Mouse (Mus musculus) heart, embryonic 14.5 days (tissue): Measurements from ENCODE around the gene Fkbp8. TPM values are rescaled to one million over a fixed set of nuclear protein-coding genes. Genes with fewer than 3 reads are reported as not detected.

Source experiments
- ATAC-seq: fragments of 200-750 bp; cut with Nextera tagmentation; 2 replicates; pipeline ENCODE4 v1.8.0; 2017; ENCODE audit warnings: low read depth, moderate TSS enrichment; ENCODE audit not compliant: insufficient number of reproducible peaks, insufficient read depth, low FRiP score
- H3K27ac ChIP-seq, 2 experiments: fragments of 200-500 bp in 1 of 2; fragments of 300-500 bp in 1 of 2; sonication (generic) in 1 of 2; replicated peaks in 1 of 2; 2 replicates each; pipeline ENCODE4 v1.5.1; 2012 to 2014; ENCODE audit warnings: low read depth in 2 of 2, low read length in 2 of 2, control low read depth in 1 of 2, mild to moderate bottlenecking in 1 of 2, mixed read lengths in 1 of 2; ENCODE audit not compliant: control insufficient read depth in 1 of 2, insufficient read depth in 1 of 2
- H3K27me3 ChIP-seq: fragments of 300-500 bp; sonication (generic); 2 replicates; pipeline ENCODE4 v1.6.1; 2014; ENCODE audit warnings: mild to moderate bottlenecking, low read length, control low read depth; ENCODE audit not compliant: control insufficient read depth, insufficient read depth
- H3K36me3 ChIP-seq: fragments of 300-500 bp; sonication (generic); 2 replicates; pipeline ENCODE4 v1.6.1; 2014; ENCODE audit warnings: mild to moderate bottlenecking, control low read depth, low read length, mixed read lengths; ENCODE audit not compliant: control insufficient read depth, insufficient read depth
- H3K4me1 ChIP-seq, 2 experiments: fragments of 200-500 bp in 1 of 2; fragments of 300-500 bp in 1 of 2; sonication (generic) in 1 of 2; 2 replicates each; pipeline ENCODE4 v1.6.1; 2012 to 2014; ENCODE audit warnings: low read length in 2 of 2, control low read depth in 1 of 2, mixed read lengths in 1 of 2; ENCODE audit not compliant: control insufficient read depth in 2 of 2, insufficient read depth in 2 of 2
- H3K4me2 ChIP-seq: fragments of 300-500 bp; sonication (generic); 2 replicates; pipeline ENCODE4 v1.6.1; 2014; ENCODE audit warnings: mild to moderate bottlenecking, low read length
- H3K4me3 ChIP-seq, 2 experiments: fragments of 200-500 bp in 1 of 2; fragments of 300-500 bp in 1 of 2; sonication (generic) in 1 of 2; 2 replicates each; pipeline ENCODE4 v1.5.1; 2012 to 2014; ENCODE audit warnings: low read length in 2 of 2, mild to moderate bottlenecking in 2 of 2, control low read depth in 1 of 2, low read depth in 1 of 2, moderate library complexity in 1 of 2; ENCODE audit not compliant: control insufficient read depth in 1 of 2, insufficient read depth in 1 of 2
- H3K9ac ChIP-seq: fragments of 300-500 bp; sonication (generic); 2 replicates; pipeline ENCODE4 v1.6.1; 2014; ENCODE audit warnings: mild to moderate bottlenecking, low read length
- H3K9me3 ChIP-seq: fragments of 300-500 bp; sonication (generic); 2 replicates; pipeline ENCODE4 v1.6.1; 2016; ENCODE audit warnings: low read length, control low read depth; ENCODE audit not compliant: control insufficient read depth
- WGBS: fragments of 180-500 bp; shearing (Covaris S2); extraction: QIAGEN DNeasy Blood & Tissue Kit; methylation state at CpG from one replicate; pipeline ENCODE4 v1.1.7; 2014; 5-methylcytosine and 5-hydroxymethylcytosine counted together
- polyA plus RNA-seq: library from polyadenylated mRNA; unstranded; fragments of >200 nt; fragmentation: Nextera tagmentation; extraction: Ambion mirVana; gene quantifications from 2 replicates; pipeline ENCODE4 v1.2.1, GENCODE M21; 2014

Fkbp8 gene
- polyA plus RNA-seq, 1 experiment from 2014 or later, result 209 TPM

DNA sequence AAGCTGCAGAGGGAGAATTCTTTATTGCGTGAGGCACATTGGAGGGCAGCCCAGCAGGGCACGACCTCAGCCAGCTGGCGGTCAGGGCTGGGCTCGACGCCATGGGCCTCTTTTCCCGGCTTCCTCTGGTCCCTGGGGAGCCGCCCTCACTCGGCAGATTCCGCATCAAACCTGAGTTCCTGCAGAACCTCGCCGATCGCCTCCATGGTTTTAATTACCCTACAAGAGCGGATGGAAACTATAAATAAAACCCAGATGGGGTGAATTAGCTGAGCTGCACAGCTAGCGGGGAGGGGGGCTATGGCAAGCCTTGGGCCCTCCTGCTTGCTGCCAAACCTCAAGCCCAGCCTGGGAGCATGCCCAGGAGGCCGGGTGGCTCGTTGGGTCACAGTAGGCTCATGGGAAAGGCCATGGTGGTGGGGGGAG, 23.2 kb upstream of the Fkbp8 start:
- WGBS, result 65% methylated on average over 16 of the region's 16 CpGs

DNA sequence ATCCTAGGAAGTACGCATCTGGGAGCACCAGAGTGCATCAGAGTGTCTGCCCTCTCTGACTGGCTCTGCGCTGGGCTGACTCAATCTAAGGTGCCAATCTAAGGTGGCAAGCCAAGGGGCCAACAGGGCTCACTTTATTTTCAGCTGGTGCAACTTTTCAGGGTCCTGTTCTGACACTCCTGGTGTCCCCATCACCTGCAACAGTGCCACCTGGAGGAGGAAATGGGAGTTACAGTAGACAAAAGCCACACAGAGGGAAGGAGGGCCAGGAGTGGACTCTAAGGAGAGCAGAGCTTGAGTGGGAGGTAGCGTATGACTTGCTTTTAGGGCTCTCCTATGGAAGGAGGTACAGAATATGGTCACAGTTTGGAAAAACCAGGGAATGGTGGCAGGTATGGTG, 22.7 kb upstream of the Fkbp8 start:
- 80% methylated on average over 3 of the region's 3 CpGs for WGBS
- Histone ChIP-seq H3K4me1 (peaks cover 24 to 47% of the 10 kb centered on the region in 2 experiments), H3K4me2 (no peak overlapping the region)

More for the DNA sequence above, 23.2 kb upstream of the Fkbp8 start:
- ATAC-seq, result no peak
- no peak overlapping the region for H3K9ac ChIP-seq
- no peak overlapping the region for H3K4me3 ChIP-seq
- H3K27me3 ChIP-seq, result peaks cover 43% of the 10 kb centered on the region
- H3K36me3 ChIP-seq, result peaks cover 37% of the 10 kb centered on the region
- no peak overlapping the region for H3K27ac ChIP-seq
- H3K4me2 ChIP-seq, result no peak overlapping the region
- H3K4me1 ChIP-seq, result peaks cover 23 to 45% of the 10 kb centered on the region in 2 experiments
- H3K9me3 ChIP-seq, result no peaks in the 10 kb centered on the region

DNA sequence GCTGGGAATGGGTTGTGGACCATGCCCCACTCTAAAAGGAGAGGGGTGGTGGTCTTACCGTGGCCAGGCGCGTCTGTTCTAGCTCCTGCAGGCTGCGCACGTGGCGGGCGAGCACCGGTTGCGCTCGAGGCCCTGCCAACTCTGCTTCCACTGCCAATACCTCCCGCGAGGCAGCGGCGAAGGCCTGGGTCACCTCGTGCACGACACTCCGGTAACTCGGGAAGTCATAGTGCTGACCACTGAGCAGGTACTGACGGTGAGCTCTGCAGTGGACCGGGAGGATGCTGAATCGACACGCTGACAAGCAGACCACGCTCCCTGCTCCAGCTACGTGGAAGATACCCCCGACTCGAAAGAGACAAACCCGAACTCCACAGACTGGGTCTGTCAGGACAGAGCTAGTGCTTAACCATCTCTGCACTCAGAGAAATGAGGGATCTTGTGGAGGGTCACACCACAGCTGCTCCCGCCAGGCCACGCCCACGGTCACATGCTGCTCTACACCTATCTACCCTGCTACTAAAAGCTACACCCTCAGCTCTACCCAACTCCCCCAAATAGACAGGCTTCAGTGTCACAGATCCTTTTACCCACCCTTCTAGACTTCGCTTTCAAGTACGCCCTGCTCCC, 21.7 kb upstream of the Fkbp8 start:
- peaks cover 28% of the 10 kb centered on the region for H3K27me3 ChIP-seq
- H3K27ac ChIP-seq, result peak overlapping the region in 1 of 2 experiments; percentile 91; a peak in 1 of 4 replicates
- no peaks in the 10 kb centered on the region for H3K9me3 ChIP-seq
- WGBS, result 42% methylated on average over 32 of the region's 32 CpGs
- peak overlapping the region; percentile 91 for H3K9ac ChIP-seq
- H3K4me1 ChIP-seq, result peaks cover 24 to 45% of the 10 kb centered on the region in 2 experiments
- peak overlapping the region; percentile 92 for H3K4me2 ChIP-seq
- H3K4me3 ChIP-seq, result peak overlapping the region; percentile 46 to 76
- ATAC-seq, result peak; percentile 1; the same call in 1 of the 2 replicates
- H3K36me3 ChIP-seq, result peaks cover 37% of the 10 kb centered on the region

More for the DNA sequence above, 22.7 kb upstream of the Fkbp8 start:
- Histone ChIP-seq H3K36me3 (peaks cover 37% of the 10 kb centered on the region), H3K9ac (no peak overlapping the region), H3K27me3 (peaks cover 38% of the 10 kb centered on the region), H3K4me3 (no peak overlapping the region), H3K27ac (no peak overlapping the region), H3K9me3 (no peaks in the 10 kb centered on the region)
- ATAC-seq, result no peak

DNA sequence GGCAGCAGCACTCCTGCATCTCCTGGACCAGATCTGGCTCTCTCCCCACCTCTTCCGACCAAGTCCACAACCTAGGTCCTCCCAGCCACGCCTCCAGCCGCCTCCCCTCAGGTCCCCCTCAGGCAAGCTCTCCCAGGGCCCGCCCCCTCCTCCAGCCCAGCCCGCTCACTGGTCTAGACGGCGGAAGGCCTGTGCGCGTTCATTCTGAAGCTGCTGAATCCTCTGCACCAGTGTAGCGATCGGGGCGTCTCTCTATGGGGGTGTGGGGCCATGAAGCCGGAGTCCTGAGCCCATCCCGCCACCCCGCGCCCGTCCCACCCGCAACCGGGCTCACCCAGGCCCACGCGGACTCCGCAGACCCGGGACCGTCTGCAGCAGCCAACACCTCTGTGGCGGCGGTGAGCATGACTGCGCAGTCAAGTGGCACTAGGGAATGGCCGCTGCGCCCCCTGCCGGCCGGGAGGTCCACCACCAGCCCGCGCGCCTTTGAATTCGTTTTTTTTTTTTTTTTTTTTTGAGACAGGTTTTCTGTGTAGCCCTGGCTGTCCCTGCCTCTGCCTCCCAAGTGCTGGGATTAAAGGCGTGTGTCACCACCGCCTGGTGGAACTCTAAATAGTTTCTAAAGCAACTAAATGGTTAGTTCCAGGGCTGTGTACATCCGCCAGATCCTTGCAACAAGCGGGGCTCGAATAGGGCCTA, 21.0 kb upstream of the Fkbp8 start, which contains the start of gene Rex1bd:
TSS of gene Rex1bd (minus strand) at position 425 of the 699 bp plus-strand sequence.
- Histone ChIP-seq H3K4me3 (peak within 1 kb of the TSS; percentile 46 to 76), H3K9ac (peak within 1 kb of the TSS; percentile 91), H3K27ac (peak within 1 kb of the TSS; percentile 14 to 91; a peak in 2 of 4 replicates), H3K4me1 (peaks cover 24 to 45% of the 10 kb centered on the region in 2 experiments), H3K27me3 (peaks cover 22% of the 10 kb centered on the region), H3K36me3 (peaks cover 37% of the 10 kb centered on the region), H3K9me3 (no peaks in the 10 kb centered on the region), H3K4me2 (peak within 1 kb of the TSS; percentile 92)
- 2% methylated on average over 40 of the region's 40 CpGs for WGBS
- peak; percentile 89 for ATAC-seq

DNA sequence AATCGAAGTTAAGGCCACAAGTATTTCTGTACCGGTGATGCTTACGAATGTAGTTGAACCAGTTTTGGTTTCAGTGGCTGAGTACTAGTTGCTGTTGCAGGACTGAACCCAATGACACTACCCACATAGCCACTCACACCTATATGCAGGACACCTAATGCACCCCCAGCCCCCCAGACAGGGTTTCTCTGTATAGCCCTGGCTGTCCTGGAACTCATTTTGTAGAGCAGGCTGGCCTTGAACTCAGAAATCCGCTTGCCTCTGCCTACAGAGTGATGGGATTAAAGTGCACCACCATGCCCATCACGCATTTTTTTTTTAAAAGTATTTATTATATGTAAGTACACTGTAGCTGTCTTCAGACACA, 20.5 kb upstream of the Fkbp8 start:
- Histone ChIP-seq H3K9me3 (no peaks in the 10 kb centered on the region), H3K4me2 (0 out of 2 replicates have a peak overlapping the region, but pooled peaks have one; percentile 27), H3K9ac (no peak overlapping the region; the same call in 1 of the 2 replicates), H3K4me1 (peaks cover 23 to 43% of the 10 kb centered on the region in 2 experiments), H3K27me3 (peaks cover 16% of the 10 kb centered on the region), H3K27ac (peak overlapping the region in 1 of 2 experiments; percentile 14; a peak in 1 of 4 replicates), H3K36me3 (peaks cover 40% of the 10 kb centered on the region), H3K4me3 (peak overlapping the region in 1 of 2 experiments; percentile 76; a peak in 1 of 4 replicates)
- WGBS, result 60% methylated on average over 5 of the region's 5 CpGs
- no peak for ATAC-seq

DNA sequence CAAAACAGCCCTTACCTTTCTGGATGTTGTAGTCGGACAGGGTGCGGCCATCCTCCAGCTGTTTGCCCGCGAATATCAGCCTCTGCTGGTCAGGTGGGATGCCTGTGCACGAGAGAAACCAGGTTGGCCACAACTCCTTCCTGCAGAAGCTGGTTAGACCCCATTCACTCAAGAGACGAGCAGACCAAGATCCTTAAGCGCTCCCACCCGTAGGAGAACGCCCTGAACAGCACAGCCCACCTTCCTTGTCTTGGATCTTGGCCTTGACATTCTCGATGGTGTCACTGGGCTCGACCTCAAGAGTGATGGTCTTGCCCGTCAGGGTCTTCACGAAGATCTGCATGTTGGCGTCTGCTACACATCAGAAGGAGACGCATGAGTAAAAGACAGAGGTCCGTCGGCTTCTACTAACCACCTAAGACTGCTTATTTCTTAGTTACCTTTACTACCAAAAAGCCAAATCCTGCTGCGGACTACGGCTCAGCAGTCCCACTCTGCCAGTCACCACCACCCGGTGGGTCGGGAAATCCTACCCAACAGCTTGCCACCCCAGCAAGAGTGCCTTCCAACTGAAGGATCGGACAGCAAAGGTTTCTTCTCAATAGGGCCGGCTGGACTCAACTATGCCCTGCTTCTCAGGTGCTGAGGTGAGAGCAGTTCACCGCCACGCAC, 18.1 kb upstream of the Fkbp8 start:
- Histone ChIP-seq H3K4me3 (peak overlapping the region; percentile 91 to 99), H3K9ac (peak overlapping the region; percentile 99), H3K4me1 (peaks cover 11 to 40% of the 10 kb centered on the region in 2 experiments), H3K27me3 (no peaks in the 10 kb centered on the region), H3K36me3 (peaks cover 51% of the 10 kb centered on the region), H3K9me3 (no peaks in the 10 kb centered on the region), H3K27ac (peak overlapping the region; percentile 70 to 95), H3K4me2 (peak overlapping the region; percentile 95)
- ATAC-seq, result no peak
- WGBS, result 7% methylated on average over 25 of the region's 25 CpGs

DNA sequence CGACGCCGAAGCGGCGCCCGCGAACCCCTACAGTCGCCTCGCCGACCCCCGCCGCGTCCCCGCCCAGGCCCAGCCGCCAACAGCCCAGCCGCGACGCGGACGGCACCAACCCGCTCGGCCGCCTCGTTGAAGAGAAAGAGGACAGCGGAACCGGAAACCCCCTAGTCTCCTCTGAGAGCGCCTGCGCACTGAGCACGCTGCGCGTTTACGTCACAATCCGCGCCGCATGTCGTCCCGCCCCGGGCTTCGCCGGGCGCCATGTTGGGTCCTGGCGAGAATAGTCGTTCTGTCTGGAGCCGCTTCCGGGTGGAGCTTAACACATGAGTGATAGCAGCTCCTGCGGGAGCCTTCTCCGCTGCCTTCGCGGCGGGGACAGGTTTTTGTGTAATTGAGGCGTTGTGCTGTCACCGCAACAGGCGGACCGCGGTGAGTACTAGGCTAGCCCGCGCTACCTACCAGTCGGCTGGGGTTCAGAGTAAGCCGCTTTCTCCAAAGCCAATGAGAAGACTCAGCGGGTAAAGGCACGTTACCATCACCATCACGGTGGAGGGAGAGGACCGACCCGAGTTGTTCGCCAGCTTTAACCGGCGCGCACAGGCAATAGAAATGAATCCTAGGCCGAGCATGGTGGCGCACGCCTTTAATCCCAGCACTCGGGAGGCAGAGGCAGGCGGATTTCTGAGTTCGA, 17.2 kb upstream of the Fkbp8 start, which contains the start of gene Uba52:
TSS of gene Uba52 (minus strand) at position 574 of the 688 bp plus-strand sequence.
- Histone ChIP-seq H3K27ac (peak within 1 kb of the TSS; percentile 95), H3K36me3 (peaks cover 56% of the 10 kb centered on the region), H3K9me3 (no peaks in the 10 kb centered on the region), H3K4me1 (peaks cover 11 to 34% of the 10 kb centered on the region in 2 experiments), H3K27me3 (no peaks in the 10 kb centered on the region), H3K9ac (peak within 1 kb of the TSS; percentile 99), H3K4me3 (peak within 1 kb of the TSS; percentile 91 to 99), H3K4me2 (peak within 1 kb of the TSS; percentile 95)
- peak; percentile 80 for ATAC-seq
- under 1% methylated on average over 72 of the region's 74 CpGs for WGBS
